Mouse (Mus musculus): ENCODE data around the gene Cox7a2. TPM values are rescaled to one million over a fixed set of nuclear protein-coding genes. Genes with fewer than 3 reads are reported as not detected.
A peak's percentile ranks its signal among the peaks of the same experiment; 100 is the strongest.

Cox7a2 gene
- polyA plus RNA-seq, 1 experiment from 2014 or later = 670 TPM

DNA sequence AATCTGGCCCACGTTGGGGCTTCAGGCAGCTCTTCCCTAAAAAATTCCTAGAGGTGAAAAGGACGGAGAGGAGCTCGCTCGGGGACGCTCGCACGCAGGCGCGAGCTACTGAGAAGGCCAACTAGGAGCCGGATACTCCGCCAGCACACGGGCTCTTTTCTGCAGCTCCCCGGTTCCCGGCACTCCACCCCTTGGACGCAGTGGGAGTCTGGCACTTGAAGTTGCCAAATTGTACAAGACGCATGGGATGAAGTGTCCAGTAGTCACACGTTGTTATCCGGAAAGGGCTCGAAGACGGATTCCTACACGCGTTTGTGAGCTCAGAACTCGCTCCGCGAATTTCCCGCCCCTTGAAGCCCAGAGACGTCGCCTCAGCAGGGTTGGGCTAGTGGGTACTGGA, 40.2 kb downstream of the Cox7a2 start:
- H3K36me3 ChIP-seq = no peaks in the 10 kb centered on the region
- peaks cover 6% of the 10 kb centered on the region; the same call in 1 of the 2 replicates for H3K9me3 ChIP-seq (replicated peaks)
- peaks cover 49% of the 10 kb centered on the region for H3K4me1 ChIP-seq
- peak overlapping the region; percentile 67 for H3K4me3 ChIP-seq
- peak; percentile 64 for DNase-seq (ENCODE audit: low spot score)
- peaks cover 65% of the 10 kb centered on the region for H3K27me3 ChIP-seq (ENCODE audit: low read depth, poor library complexity, severe bottlenecking)
- H3K27ac ChIP-seq (replicated peaks) = 0 out of 2 replicates have a peak overlapping the region, but pooled peaks have one; percentile 13
- WGBS = under 1% methylated on average over 28 of the region's 28 CpGs

DNA sequence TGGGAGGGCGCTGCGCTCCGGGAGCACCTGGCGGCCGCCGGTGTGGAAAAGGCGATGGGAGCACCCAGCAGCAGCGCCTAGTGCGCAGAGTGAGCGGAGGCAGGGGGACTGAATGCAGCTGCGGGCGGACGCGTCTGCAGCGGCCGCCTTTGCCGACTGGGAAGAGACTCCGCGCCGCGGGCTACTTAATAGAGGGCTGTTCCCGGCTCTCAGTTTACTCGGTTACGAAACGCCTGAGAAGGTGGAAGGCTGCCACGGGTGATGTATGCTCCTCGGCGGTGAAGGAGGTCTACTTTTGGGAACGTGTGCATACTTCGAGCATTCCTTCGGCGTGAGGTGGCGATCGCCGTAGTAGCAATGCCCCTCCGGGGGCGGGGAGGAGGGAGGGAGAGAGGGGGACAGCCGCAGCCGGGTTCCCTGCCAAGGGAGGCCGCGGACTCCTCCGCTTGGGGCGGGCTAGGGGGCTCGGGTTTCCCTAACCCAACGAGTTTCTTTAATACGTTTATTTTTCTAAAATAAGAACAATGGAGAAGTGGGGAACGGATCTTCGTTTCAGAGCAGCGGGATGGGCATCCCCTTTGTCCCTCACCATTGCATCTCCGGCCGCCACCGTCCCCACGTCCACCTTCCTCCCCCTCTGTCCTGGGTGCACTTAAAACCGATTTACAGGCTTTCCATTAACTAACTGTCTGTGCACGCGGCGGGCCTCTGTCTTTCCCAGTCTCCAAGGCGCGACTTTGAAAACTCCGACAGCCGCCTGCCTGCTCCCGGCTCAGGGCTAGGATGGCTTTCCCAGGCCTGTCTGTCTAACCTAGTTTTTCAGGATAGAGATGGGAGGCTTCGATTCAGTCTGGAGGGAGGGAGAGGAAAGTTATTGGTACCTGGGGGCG, 41.0 kb downstream of the Cox7a2 start, which contains the start of gene Col12a1:
Col12a1 (minus strand) TSS at position 351 of the 890 bp plus-strand sequence.
- under 1% methylated on average over 64 of the region's 64 CpGs for WGBS
- Histone ChIP-seq H3K27me3 (ENCODE audit: low read depth, poor library complexity, severe bottlenecking) (peaks cover 65% of the 10 kb centered on the region), H3K9me3 (replicated peaks) (peaks cover 6% of the 10 kb centered on the region; the same call in 1 of the 2 replicates), H3K36me3 (no peaks in the 10 kb centered on the region), H3K4me3 (peak within 1 kb of the TSS; percentile 67), H3K27ac (replicated peaks) (peak within 1 kb of the TSS; percentile 71), H3K4me1 (peaks cover 54% of the 10 kb centered on the region)
- DNase-seq (ENCODE audit: low spot score) = peak; percentile 73

DNA sequence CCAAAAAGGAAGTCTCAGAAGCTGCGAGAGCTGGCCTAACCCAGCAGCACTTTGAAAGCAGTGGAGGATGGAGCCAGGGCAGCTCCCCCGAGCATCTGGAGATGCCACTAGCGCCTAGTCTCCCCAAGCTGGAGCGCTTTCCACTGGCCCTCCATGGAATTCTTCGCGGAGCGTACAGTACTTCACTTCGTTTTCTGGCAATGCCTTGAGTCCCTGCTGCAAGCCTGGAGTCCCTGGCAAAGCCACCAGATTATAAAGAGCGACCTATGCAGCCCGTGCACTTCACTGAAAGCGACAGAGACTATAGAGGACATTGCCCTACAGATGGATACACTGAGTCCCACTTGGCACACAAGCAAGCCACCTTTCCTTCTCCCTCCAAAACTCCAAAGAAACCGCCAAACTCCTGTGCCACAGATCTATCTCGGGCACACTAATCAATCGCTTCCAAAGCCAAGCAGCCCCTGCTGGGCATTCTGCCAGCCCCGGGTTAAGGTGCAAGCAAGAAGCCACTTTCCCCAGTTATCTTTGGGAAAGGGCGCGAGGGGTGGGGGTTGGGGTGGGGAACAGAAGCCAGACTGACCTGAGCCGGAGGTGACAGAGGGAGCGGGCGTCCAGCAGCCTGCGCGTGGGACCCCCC, 41.7 kb downstream of the Cox7a2 start:
- DNase-seq (ENCODE audit: low spot score) = peak; percentile 53
- under 1% methylated on average over 22 of the region's 22 CpGs for WGBS
- peaks cover 65% of the 10 kb centered on the region for H3K27me3 ChIP-seq (ENCODE audit: low read depth, poor library complexity, severe bottlenecking)
- H3K4me3 ChIP-seq = peak overlapping the region; percentile 67
- H3K4me1 ChIP-seq = peaks cover 54% of the 10 kb centered on the region
- peaks cover 6% of the 10 kb centered on the region; the same call in 1 of the 2 replicates for H3K9me3 ChIP-seq (replicated peaks)
- H3K36me3 ChIP-seq = no peaks in the 10 kb centered on the region
- H3K27ac ChIP-seq (replicated peaks) = peak overlapping the region; percentile 71

DNA sequence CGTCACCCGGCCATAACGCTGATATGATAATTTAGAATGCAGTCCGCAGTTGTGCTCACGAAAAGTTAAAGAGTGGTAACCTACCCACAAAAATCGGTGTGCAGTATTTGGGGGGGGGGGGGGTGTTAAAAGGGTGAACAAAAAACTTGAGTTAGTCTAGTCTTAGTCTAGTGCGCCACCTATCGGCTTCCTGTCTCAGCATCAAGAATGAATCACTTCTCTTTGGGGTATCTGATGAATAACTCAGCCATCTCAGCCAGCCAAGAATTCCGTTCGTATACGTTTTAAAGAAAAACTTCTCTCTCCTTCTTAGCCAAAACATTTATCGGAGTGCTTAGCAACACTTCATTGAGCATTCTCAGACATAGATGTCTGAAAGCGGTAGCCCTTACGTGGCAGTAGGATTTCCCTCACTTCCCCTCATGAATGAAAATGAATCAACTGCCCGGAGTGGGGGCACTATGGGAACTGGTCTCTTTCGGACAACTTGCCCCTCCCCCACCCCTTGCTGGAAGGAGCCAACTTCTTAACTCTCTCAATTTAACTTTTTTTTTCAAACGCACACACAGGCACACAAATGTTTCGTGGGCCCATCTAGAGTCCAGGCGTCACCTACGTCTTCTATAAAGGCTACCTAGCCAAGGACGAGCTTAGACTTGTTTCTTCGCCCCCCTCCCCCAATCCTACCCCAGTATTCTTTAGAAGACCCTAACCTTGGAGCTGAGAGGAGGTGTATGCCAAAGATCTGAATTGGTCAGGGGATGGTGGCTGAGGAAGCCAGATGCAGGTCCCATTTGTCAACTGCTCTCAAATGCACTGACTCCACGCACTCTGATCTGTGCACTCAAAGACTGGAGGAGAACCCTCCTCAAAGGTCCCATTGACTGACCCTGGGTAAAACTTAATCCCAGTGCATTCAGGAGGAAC, 42.5 kb downstream of the Cox7a2 start:
- peaks cover 63% of the 10 kb centered on the region for H3K27me3 ChIP-seq (ENCODE audit: low read depth, poor library complexity, severe bottlenecking)
- no peak overlapping the region for H3K27ac ChIP-seq (replicated peaks)
- WGBS = 10% methylated on average over 23 of the region's 23 CpGs
- peak; percentile 61 for DNase-seq (ENCODE audit: low spot score)
- peaks cover 54% of the 10 kb centered on the region for H3K4me1 ChIP-seq
- no peaks in the 10 kb centered on the region for H3K36me3 ChIP-seq
- peak overlapping the region; percentile 67 for H3K4me3 ChIP-seq
- peaks cover 5% of the 10 kb centered on the region; the same call in 1 of the 2 replicates for H3K9me3 ChIP-seq (replicated peaks)

DNA sequence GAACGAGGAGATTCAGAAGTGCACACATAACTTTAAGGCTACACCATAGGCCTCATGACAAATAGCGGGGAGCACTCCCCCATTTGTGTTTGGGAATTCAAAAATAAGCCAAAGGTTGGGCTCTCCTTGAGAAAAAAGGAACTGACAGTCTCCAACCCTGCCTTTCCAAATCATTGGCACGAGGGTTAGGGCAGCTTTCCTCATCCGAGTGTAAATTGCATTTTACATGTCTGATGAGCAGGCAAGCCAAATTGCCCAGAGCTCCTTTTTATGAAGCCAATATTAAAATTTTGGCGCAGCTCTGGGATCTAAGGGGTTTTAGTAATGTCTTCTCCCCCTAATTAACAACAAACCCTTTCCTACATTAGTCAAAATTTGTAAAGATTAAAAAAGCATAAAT, 43.2 kb downstream of the Cox7a2 start:
- H3K4me3 ChIP-seq = peak overlapping the region; percentile 67
- no peak overlapping the region for H3K27ac ChIP-seq (replicated peaks)
- H3K27me3 ChIP-seq (ENCODE audit: low read depth, poor library complexity, severe bottlenecking) = peaks cover 56% of the 10 kb centered on the region
- H3K4me1 ChIP-seq = peaks cover 54% of the 10 kb centered on the region
- no peak for DNase-seq (ENCODE audit: low spot score)
- WGBS = 49% methylated on average over 5 of the region's 5 CpGs
- no peaks in the 10 kb centered on the region for H3K36me3 ChIP-seq
- H3K9me3 ChIP-seq (replicated peaks) = no peaks in the 10 kb centered on the region

DNA sequence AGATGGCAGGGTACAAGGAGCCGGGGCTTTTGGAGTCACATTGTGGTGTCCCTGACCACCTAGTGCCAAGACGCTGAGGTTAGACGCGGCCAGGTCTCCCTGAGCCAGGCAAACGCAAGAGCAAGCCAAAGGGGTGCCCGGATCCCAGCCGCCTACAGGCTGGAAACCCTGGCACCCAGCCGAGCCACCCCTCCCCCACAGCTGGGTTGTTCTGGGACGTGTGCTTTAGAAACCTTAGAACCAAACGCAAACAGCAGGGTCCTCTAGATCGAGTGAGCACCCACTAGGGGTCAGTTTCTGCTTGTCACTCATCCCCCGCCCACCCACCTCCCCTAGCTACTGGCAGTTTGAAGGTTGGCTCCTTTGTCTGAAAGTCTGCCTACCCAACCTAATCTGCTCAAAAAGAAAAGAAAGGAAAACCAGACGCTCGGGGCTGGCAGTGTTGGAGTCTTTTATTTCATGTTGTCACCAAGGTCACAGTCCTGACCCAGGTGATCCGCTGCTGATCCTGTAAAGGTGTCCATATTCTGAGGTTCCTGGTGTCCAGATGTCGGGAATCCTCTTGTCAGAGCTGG, 45.1 kb downstream of the Cox7a2 start:
- WGBS = 2% methylated on average over 16 of the region's 16 CpGs
- peaks cover 41% of the 10 kb centered on the region for H3K4me1 ChIP-seq
- H3K27ac ChIP-seq (replicated peaks) = no peak overlapping the region
- peaks cover 37% of the 10 kb centered on the region for H3K27me3 ChIP-seq (ENCODE audit: low read depth, poor library complexity, severe bottlenecking)
- H3K4me3 ChIP-seq = peak overlapping the region; percentile 39
- H3K9me3 ChIP-seq (replicated peaks) = no peaks in the 10 kb centered on the region
- peak; percentile 37 for DNase-seq (ENCODE audit: low spot score)
- no peaks in the 10 kb centered on the region for H3K36me3 ChIP-seq

Other genes starting within 250 kb of the Cox7a2 start
- 3.8 and 7.5 TPM in 2 replicates for gene Col12a1, start 41.0 kb downstream of the Cox7a2 start, polyA plus RNA-seq (2016; fragmentation: Nextera tagmentation; extraction: Ambion mirVana)
- 60.4 and 67.4 TPM in 2 replicates for gene Tmem30a, start 33.6 kb upstream of the Cox7a2 start, polyA plus RNA-seq (2016; fragmentation: Nextera tagmentation; extraction: Ambion mirVana)